Mouse (Mus musculus): ENCODE measurements around the gene Camsap3.

The Camsap3 gene

GRCm38 (mm10) chr8:3600401-3600800 lies 13.3 kb downstream of the Camsap3 start:
- DNase-seq (ENCODE audit: low read depth, low spot score), result peak; percentile 48

- no peak for DNase-seq (ENCODE audit: low read depth, low spot score)
Measured at GRCm38 (mm10) chr8:3603439-3603838, 16.3 kb downstream of the Camsap3 start.

- DNase-seq (ENCODE audit: low read depth, low spot score), result no peak
Measured at GRCm38 (mm10) chr8:3606593-3606992, 19.5 kb downstream of the Camsap3 start.

GRCm38 (mm10) chr8:3607822-3608221 lies 20.7 kb downstream of the Camsap3 start:
- DNase-seq (ENCODE audit: low read depth, low spot score), result no peak

- peak; percentile 72 for DNase-seq (ENCODE audit: low read depth, low spot score)
Measured at GRCm38 (mm10) chr8:3609046-3609815, 22.1 kb downstream of the Camsap3 start.

DNA sequence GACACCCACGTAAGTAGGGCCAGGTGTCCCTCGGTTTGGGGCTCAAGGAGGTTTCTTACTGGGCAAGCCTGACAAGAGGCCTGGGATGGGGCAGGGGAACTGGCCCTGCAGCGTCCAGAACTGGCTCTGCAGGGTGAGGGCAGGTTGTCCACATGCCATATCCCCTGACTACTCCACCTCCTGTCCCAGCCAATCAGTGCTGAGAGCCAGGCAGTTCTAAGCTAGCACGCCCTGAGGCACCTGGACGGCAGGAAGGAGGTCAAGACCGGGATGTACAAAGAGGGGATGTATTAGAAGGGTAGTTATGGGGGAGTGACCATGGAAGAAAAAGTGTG lies 22.7 kb downstream of the Camsap3 start:
- DNase-seq (ENCODE audit: low read depth, low spot score), result no peak

DNA sequence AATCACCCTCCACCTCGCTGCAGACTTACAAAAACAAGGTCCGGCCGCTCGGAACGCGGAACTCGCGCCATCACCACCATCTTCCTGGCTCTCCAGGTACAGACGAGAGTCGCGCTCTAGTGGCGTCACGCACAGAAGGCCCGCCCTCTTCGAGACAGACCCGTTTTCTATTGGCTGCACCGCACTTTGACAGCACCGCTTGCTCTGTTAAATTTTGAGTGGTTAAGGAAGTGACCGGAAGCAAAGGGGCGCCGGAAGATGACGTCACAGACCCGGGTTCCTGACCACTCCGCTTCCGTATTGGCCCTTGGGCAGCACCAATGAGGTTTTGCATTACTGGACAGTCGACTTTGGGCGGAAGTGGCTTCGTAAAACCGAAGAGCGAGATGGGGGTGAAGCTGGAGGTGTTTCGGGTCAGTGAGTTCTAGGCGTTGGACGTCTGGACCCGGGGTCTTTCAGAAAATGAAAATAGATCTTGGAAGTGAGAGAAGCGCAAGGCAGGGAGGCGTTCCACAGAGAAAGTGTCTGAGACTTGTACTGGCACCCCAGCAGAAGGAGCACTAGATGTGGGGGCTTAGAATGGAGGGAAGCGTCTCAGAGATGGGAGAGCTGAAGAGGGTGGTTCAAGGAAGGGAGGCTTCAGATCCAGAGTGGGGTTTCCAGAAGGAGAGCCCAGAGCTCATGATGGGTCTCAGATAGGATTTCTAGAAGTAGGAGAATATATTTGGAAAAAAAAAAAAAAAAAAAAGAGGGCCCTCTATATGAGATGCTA lies 34.3 kb downstream of the Camsap3 start, which contains the start of the genes Xab2 and Pet100:
Xab2 (minus strand) TSS at position 118 of the 772 bp plus-strand sequence.
Pet100 (plus strand) TSS at position 350 of the 772 bp plus-strand sequence.
- DNase-seq (ENCODE audit: low read depth, low spot score), result peak; percentile 100

DNA sequence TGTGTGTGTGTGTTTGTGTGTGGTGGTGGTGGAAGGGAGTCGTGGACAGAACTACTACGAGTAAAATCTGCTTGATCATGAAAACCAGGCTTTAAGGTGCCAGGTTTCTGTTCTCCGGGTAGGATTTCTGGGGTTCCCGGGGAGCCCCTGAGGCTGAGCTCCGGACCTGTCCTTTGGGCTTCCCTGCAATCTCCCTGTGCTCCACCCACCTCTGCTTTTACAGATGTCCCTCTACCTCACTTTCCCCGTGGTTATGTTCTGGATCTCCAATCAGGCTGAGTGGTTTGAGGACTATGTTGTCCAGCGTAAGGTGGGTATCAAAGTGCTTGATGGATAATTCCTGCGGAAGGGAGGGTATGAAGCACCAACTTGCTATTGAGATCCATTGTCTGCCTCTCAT lies 35.0 kb downstream of the Camsap3 start:
- no peak for DNase-seq (ENCODE audit: low read depth, low spot score)

DNA sequence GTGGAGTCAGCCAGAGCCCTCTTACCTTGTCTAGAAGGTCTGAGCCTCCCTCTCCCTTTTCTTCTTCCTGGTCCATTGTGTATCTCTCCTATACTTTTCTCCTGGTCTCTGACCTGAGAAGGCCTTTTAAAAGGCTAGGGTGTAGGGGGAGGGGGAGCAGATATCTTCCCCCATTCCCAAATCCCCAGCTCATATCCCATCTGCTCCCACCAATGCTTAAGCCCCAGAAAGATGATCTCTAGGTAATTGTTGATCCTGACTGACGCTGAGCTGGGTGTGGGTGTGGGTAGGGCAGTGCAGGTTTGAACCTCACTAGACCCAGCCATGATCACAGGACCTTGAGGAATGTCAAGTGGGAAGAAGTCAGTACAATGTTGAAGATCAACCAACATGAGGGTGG lies 38.4 kb downstream of the Camsap3 start, which contains the start of gene Pcp2:
Pcp2 (minus strand) TSS at position 101 of the 400 bp plus-strand sequence.
- no peak for DNase-seq (ENCODE audit: low read depth, low spot score)

- no peak for DNase-seq (ENCODE audit: low read depth, low spot score)
Measured at GRCm38 (mm10) chr8:3626971-3627370, 39.9 kb downstream of the Camsap3 start.

GRCm38 (mm10) chr8:3628014-3628413 lies 40.9 kb downstream of the Camsap3 start:
- DNase-seq (ENCODE audit: low read depth, low spot score), result peak; percentile 56

GRCm38 (mm10) chr8:3630647-3631477 lies 43.8 kb downstream of the Camsap3 start, which contains the start of gene Stxbp2:
Gene Stxbp2 (plus strand): TSS chr8:3630955.
- DNase-seq (ENCODE audit: low read depth, low spot score), result no peak

GRCm38 (mm10) chr8:3631478-3631875 lies 44.4 kb downstream of the Camsap3 start:
- no peak for DNase-seq (ENCODE audit: low read depth, low spot score)

- peak; percentile 35 for DNase-seq (ENCODE audit: low read depth, low spot score)
Measured at GRCm38 (mm10) chr8:3645804-3646203, 58.7 kb downstream of the Camsap3 start.

GRCm38 (mm10) chr8:3646824-3647531 lies 59.9 kb downstream of the Camsap3 start:
- DNase-seq (ENCODE audit: low read depth, low spot score), result no peak

DNA sequence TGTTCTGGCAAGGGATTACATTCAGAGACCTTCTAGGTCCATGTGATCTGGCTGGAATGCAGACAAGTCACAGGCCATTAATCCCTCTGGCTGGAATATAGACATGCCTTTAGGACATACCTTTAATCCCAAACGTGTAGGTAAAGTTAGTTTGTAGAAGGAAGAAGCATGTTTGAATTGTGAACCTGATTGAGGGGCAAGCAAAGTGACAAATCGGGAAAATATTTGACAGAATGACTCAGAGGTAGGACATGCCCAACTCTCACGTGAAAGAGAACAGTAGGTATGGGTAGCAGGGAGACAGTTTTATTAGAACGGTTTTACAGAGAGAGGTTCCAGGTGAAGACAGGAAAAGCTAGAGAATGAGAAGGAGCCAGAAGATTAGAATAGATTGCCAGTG lies 60.5 kb downstream of the Camsap3 start:
- DNase-seq (ENCODE audit: low read depth, low spot score), result peak; percentile 61

DNA sequence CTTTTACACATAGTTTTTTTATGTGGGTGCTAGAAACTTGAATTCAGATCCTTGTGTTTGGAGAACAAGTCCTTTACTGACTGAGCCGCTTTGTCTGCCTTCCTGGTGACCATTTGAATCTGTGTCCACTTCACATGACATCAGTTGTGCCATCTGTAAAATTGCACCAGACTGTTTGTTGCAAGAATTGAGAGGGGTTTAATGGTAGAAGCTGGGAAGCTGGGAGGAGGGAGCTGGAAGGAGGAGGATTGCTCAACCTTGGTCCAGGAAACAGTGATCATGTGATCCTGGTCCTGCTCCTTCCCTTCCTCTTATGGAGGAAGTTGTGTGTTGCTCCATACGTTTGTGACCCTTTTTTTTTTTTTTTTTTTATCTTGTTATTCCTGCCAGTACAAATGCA lies 61.2 kb downstream of the Camsap3 start:
- peak; percentile 8 for DNase-seq (ENCODE audit: low read depth, low spot score)

DNA sequence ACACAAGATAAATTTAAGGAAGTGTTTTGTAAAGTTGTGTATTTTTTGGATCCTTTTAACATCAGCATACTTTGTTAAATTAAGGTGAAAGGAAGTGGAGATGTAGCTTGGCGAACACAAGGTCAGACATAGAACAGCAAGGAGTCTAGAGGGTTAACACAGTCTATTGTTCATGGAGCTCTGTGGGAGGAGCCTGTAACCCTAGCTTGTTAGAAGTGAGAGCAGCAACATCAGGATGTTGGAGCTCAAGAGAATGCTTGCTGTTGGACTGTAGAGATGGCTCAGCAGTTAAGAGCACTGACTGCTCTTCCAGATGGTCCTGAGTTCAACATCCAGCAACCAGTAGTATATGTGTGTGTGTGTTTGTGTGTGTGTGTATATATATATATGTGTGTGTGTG lies 61.9 kb downstream of the Camsap3 start:
- peak; percentile 12 for DNase-seq (ENCODE audit: low read depth, low spot score)

DNA sequence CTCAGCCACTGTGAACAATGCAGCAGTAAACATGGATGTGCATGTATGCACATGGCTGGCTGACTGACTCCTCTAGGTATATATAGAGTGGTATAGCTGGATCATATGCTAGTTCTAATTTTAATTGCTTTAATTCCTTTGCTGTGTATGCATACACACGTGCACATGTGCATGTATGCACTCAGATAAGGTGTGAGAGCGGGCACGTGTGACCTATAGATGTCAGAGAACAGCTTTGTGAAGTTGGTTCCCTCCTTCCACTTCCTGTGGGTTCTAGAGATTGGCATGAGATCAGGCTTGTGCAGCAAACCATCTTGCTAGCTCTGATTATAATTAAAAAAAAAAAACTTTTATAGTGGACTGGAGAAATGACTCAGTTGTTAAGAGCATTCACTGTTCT lies 65.8 kb downstream of the Camsap3 start:
- DNase-seq (ENCODE audit: low read depth, low spot score), result no peak

GRCm38 (mm10) chr8:3654726-3655508 lies 67.8 kb downstream of the Camsap3 start:
- DNase-seq (ENCODE audit: low read depth, low spot score), result no peak
